Mouse (Mus musculus) layer of hippocampus, adult 9-11 months (tissue): Measurements from ENCODE around the gene Ncoa3.

Source experiments
- DNase-seq: peaks from one replicate; pipeline ENCODE4 v3.0.0; 2022

The Ncoa3 gene

DNA sequence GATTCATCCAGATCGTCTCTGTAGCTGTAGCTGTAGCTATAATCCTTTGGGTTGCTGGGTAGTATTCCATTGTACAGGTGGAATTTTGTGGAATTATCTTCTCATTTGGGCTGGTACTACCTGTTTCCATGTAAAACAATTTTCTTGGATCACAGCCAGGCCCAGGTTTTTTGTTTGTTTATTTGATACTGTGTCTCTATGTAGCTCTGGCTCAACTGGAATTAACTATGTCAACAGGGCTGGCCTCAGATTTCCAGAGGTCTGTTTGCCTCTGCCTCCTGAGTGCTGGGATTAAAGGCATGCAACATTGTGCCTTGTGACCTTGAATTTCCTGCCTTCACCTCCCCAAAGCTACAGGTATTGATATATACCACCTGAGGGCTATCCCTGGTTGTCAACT lies 18.1 kb upstream of the Ncoa3 start:
- no peak for DNase-seq

DNA sequence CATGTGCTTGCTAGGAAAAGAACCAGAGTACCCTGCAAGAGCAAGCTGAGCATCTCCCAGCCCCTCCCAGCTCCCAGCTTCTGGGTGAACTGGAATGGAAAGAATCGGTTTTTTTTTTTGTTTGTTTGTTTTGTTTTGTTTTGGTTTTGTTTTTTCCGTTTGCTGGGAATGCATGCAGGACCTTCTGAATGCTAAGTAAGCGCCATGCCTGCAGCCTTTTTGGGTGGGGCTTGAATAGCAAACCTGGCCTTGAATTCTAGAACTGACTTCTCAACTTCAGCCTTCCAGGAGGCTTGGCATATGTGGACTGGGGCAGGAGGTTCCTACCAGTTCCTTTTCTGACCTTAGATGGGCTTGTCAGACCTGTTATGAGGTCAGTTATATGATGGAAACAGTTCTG lies 16.2 kb upstream of the Ncoa3 start:
- no peak for DNase-seq

DNA sequence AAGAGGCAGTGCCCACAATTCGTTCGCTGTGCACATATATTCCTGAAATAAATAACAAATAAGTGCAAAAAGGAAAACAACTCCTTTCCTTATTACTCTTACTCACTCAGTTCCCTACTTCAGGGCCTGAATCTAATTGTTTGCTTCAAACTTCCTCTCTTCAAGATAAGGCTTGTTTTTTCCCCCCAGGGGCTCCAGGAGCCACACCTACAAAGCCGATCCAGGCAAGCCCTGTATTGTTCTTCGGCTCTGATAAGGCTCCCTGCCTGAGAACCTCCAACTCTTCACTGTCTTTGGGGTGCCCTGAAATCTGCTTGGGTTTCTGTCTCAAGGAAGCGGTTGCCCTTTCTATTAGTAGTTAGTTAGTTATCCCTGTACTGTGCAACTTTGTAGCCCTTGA lies 15.6 kb upstream of the Ncoa3 start:
- no peak for DNase-seq

DNA sequence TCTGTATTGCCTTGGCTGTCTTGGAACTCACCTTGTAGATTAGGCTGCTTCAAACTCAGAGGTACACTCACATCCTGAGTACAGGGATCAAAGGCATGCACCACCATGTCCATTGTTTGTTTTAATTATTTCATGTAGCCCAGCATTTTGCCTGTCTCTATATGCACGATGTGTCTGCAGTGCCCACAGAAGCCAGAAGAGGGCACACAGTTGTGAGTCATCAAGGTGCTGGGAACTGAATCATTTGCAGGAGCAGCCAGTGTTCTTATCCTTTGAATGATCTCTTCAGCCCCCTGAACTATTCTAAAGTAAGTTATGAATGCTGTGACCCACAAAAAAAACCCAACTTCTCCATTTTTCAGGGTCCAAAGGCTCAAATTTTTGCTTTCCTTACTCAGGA lies 14.3 kb upstream of the Ncoa3 start:
- DNase-seq = no peak

DNA sequence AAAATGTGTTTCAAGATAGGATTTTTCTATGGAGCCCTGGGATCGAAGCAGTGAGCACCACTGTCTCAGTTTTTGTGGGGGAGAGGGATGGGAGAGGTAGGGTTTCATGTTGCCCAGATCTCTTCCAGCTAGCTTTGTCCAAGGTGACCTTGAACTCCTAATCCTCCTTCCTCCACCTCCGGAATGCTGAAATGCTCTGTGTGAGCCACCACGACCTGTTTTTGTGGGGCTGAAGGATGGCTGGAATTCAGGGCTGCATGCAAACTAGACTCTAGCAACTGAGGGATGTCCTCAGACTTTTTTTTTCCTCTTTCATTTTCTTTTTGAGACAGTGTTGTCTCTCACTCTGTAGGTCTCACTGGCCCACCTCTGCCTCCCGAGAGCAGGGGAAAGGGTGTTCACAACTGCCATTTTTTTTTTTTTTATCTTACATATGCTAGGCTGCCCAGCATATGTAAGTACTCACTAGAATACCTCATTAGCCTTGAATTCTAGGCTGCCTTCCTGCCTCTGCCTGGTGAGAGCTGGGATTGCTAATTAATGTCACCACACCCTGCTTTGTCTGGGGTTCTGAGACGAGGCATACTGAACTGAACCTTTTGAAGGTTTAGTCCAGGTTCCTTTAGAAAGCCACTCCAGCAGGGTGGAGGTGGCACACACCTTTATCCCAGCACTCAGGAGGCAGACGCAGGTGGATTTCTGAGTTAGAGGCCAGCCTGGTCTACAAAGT lies 11.0 kb upstream of the Ncoa3 start:
- no peak for DNase-seq

DNA sequence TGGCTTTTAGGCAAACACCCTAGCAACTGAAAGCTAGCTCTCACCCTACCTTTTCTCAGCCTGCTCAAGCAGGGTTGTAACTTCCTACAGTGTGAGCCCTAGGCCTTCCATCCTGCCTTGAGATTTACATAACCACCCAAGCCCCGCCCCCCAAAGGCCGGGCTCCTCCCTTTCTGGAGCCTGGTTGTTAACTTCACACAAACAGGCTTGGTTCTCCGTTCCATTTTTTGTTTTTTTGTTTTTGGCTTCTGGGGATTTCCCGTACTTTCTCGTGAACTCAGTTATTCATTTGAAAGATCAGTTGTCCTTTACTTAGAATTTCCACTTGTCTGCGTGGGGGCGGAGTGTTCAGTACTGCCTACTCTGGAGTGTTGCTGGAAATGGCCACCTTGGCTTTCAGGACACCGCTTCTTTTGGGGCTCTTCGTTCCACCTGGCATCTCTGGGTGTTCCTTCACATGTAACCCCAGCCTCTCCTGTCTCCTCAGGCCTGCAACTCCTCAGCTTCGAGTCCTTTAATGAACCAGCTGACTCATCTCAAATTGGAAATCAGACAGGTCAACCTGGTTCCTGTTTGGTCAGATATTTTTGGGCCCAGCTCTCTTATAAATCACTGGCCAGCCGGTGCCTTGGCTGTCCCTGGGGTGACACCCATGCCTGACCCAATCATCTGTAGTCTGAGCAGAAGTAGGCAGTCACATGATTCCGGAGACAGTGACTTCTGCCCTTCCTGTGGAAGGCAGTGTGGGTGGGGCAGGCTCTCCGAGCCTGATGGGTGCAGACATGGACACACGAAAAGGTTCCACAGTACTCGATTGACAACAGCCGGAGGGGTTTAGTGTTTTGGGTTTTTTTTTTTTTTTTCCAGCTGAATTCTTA lies 9.7 kb upstream of the Ncoa3 start:
- peak; percentile 88 for DNase-seq

DNA sequence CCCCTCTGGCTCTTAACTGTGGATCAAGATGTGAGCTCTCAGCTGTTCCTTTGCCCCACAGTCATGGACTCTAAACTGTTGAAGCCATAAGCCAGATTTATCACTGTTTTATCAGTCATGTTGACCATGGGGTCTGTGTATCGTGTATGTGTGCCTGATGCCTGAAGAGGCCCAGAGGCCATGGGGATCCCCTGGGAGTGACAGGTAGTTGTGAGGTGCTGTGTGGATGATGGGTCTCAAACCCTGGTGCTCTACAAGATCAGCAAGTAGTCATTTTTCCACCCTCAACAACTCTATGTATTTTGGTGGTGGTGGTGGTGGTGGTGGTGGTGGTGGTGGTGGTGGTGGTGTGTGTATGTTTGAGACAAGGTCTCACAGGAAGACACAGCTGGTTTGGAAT lies 8.1 kb upstream of the Ncoa3 start:
- no peak for DNase-seq

DNA sequence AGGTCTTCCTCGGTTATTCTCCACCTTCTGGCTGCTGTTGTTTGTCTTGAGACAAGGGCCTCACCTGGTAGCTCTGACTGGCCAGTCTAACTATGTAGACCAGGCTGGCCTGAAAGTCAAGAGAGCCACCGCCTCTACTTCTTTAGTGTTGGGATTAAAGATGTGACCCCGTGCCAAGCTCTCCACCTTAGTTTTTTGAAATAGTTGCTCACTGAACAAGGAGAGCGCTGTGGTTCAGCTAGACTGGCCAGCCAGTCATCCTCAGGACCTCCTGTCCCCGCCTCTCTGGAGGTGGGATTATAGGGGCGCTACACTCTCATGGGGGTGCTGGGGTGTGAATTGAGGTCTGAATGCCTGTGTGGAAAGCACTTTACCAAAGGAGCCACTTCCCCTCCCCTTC lies 7.5 kb upstream of the Ncoa3 start:
- no peak for DNase-seq

DNA sequence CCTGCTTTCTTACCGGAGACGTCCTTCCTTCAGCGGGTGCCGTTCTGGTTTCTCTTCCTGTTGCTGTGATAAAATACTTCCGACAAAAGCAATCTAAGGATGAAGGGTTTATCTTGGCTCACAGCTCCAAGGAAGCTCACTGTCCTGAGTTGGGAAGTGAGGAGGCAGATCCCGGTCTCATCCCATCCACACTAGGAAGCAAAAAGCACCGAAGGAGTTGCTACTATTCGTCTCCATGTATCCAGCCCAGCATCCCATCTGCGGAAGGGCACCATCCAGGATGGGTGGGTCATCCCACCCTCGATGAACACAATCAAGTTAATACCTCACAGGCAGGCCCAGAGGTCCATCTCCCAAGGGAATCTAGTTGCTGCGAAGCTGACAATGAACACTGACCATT lies 6.9 kb upstream of the Ncoa3 start:
- no peak for DNase-seq

DNA sequence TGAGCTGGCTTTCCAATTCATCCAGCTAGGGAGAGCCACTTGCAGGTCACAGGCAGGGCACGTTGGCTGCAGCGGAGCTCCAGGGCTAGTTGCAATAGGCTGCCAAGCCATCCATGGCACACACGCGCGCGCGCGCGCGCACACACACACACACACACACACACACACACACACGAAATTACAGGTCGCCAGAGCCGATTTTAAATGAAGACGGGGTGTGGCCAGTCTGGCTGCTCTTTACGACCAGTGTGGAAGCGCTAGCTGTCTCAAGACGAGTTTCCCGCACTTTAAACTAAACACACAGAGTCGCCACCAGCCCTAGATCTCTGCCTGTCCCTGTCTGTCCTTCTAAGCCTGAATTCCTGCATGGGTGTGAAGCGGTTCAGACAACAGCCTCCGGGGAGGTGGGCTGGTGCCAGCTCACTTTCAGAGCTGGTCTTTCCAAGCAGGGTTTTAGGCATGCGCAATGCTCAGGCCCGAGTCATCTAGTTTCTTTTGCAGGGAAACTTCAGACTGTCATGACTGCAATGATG lies 5.4 kb upstream of the Ncoa3 start:
- DNase-seq = peak; percentile 64

DNA sequence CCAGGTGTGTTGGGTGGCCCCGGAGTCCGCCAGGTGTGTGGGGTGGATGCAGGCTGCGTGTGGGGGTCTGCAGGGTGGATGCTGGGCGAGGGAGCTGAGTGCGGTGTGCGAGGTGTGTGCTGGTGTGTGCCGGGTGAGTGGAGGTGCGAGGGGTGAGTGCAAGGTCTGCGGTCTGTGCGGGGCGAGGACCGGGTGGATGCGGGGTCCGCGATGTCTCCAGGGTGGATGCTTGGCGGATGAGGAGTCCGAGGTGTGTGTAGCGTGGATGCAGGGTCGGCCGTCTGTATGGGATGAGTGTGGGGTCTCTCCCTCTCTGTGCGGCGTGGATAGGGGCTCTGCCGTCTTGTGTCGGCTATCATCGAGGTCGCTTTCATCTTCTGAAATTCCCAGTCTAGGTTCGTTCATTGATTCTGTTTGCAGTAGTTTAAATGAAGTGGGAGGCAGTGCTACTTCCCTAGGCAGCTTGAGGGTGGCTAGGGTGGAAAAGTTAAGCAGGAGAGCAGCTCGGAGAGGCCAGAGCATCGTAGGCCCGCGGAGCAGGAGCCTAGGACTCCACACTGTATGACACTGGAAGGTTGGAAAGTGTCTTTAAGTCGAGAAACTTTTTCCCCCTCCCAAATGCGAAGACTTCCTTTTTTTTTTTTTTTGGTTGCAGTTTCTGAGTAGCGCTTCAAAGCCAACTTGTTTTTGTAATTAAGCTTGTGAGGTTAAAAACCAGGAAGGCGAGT lies 901 bp downstream of the Ncoa3 start:
- peak; percentile 32 for DNase-seq

DNA sequence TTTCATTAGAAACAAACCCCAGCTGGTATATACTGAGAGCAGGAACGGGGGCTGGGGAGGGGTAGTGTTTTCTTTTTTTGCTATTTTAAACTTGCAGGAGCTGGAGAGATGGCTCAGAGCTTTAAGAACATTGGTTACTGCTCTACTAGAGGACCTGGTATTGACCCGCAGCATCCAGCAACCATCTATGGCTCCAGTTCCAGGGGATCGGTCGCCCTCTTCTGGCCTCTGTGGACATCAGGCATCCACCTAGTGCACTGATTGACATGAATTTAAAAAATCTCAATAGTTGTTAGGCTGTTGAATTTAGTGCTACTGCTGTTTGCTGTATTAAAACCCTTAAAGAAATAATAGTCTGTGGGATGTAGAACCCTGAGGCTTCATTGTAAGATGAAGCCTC lies 1.9 kb downstream of the Ncoa3 start:
- no peak for DNase-seq

DNA sequence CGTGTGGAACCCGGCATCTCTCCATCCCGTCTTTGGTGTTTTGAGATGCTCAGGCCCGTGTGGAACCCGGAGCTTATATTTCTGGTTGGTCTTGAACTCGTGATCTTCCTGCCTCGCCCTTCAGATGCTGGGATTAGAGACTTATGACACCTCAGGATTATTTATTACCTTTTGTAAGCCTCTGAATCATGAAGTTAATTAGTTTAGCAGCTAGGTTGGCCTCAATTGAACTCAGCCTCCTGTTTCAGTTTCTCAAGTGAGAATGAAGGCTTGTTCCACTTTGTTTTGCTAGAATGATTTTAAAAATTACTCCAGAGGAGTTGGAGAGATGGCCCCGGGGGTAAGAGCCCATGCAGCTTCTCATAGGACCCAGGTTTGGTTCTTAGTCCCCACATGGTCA lies 3.3 kb downstream of the Ncoa3 start:
- no peak for DNase-seq

DNA sequence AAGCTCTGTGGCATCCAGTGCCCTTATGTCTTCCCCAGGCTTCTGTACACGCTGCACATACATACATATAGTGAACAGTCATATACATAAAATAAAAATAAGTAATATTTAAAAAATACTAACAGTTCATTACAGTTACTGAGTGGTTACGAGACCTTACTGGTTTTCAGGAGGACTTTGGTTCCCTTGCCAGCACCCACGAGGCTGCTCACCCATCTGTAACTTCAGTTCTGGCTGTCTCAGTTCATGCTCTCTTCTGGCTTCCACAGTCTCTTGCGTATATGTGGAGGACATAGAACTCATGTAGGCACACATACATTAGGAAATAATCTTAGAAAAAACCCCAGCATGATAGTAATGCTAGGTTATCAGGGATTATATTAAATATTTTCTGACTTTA lies 3.7 kb downstream of the Ncoa3 start:
- DNase-seq = no peak

DNA sequence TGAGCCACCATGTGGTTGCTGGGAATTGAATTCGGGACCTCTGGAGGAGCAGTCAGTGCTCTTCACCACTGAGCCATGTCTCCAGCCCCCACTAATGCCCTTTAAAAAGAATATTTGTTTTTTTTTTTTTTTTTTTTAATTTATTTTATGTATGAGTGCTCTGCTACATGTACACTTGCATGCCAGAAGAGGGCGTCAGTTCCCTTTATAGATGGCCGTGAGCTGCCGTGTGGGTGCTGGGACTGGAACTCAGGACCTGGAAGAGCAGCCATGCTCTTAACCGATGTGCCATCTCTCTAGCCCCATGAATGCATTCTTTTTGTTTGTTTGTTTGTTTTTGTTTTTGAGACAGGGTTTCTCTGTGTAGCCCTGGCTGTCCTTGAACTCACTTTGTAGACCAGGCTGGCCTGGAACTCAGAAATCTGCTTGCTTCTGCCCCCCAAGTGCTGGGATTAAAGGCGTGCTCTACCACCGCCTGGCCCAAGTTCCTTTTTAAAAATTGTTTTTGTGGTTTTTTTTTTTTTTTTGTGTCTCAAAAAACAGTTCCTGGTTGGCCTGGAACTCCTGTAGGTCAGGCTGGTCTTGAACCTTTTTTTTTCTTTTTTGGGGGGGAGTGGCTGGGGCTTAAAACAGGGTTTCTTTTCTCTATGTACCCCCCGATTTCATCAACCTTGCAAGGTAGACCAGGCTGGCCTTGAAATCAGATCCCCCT lies 5.0 kb downstream of the Ncoa3 start:
- no peak for DNase-seq

DNA sequence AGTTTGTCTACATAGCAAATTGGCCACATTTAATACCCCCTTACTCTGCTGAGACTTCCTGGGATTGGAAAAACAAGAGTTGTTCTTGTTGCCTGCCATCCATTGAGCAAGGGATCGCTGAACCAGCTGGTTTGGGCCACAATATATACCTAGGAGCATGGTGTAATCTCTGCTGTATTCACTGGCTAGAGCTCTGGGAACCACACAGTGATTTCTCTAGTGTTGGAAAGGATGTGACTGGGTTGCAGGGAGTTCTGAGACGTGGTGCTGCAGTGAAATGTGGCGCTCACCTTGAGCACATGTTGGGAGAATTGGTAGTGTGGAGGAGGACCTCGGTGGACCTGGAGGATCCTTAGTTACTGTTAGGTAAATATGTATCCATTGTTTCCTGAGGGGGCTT lies 6.5 kb downstream of the Ncoa3 start:
- no peak for DNase-seq

DNA sequence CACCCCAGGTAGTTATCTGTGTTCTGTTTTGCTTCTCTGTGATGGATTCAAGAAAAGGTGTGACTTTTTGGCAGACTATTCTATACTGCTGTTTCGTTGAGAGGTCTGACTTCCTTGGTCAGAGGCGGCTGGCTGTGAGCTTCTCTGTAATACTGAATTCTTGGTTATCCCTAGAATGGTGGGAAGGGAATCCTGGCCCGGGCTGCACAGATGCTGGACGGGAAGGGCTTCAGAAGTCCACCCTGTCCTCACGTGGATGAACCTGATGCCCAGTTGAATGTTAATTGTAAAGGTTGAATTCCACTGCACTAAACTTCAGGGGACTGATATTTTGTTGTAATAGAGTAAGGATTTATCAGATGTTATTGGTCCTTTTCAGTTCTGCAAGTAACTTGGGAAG lies 7.4 kb downstream of the Ncoa3 start:
- DNase-seq = no peak

DNA sequence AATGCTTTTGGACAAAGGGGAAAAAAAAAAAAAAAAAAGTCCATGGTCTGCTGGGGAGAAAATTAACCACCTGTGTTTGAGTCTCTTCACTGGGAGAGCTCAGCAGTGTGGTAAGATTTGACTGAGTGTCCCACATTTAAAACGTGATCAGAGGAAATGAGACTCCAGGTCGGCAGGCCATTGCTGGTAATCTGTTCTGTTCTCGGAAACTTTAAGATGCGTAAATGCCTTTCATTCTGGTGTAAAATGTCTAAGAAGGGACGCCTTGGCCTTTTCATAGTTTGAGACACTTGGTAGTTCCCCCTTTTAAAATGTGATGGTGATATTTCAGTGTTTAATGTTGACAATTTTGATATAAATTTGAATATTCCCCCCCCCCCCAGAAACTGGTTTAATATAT lies 7.8 kb downstream of the Ncoa3 start:
- no peak for DNase-seq

DNA sequence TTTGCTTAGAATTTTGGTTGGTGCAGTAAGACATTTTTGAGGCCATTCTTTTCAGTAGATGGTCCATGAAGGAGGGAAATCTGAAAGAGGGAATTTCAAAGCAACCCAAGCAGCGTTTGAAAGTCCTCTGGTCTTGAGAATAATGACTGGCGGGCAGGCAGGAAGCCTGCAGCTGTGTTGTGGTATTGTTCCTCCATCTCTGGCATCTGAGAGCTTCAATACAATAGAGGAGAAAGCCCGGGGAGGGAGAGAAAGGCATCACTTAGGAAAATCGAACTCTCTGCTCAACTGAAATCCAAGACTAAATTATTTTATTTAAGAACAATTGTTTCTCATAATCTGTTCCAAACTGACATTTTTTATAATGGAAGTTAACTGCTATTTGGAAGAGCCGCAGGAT lies 8.3 kb downstream of the Ncoa3 start:
- DNase-seq = no peak

DNA sequence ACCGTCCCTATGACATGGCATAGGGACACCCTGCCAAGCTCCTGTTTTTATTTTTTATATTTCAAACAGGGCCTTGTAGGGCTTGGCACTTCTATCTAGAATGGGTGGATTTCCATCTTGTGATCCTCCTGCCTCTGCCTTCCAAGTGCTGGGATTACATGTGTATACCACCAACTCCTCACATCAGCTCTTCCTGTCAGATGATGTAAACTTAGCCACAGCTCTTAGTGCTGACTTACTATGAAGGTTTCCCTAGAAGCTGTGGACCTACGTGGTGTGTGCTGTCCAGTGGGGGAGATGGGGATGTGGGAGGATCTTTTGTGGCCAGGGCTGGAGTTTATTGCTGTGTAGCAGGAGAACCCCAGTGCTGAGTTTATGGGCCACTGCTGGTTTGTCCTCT lies 8.9 kb downstream of the Ncoa3 start:
- no peak for DNase-seq

DNA sequence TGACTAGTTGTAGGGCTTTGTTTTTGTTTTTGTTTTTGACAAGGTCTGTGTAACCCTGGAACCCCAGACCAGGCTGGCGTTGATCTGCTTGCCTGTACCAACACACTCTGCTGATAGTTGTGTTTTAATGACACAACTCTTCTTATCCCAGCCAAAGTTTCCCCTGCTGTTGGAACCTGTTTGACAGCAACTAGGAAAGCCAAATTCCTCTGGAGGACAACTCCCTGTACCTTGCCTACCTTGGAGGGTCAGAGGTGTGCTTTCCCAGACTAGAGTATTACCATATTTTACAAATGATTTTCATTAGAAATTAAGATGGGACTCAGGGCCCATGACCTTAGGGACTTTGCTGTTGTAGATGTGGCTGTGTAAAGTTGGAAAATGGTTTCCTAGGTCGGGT lies 9.3 kb downstream of the Ncoa3 start:
- no peak for DNase-seq

DNA sequence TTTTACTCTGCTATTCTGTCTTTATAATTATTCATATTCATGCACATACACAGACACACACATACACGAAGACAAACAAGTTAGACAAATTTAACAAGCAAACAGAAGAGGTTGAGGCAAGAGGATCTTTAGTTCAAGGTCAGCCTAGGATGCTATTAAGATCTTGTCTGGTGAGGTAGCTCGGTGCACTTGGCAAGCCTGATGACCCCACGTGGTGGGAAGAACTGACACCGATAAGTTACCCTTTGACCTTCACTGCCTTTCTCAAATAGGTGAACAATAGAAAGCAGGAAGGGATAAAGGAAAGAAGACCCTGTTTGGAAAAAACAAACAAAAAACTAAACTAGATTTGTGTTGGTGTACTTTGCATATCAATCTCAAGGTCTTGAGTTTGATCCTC lies 10.0 kb downstream of the Ncoa3 start:
- no peak for DNase-seq

DNA sequence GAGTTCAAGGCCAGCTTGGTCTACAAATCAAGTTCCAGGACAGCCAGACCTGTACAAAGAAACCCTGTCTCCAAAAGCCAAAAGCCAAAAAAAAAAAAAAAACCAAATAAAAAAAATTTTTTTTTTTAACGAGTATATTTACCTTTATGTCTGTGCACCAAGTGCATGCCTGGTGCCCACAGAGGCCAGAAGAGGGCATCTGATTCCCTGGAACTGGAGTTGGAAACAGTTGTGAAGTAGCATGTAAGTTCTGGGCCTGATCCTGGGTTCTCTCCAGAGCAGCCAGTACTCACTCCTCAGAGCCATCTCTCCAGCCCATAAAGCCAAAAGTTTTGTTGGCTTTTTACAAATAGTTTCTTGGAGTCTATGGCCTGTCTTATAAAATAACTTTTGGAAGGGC lies 10.6 kb downstream of the Ncoa3 start:
- no peak for DNase-seq
